Mouse (Mus musculus): ENCODE measurements around the gene Strn4. TPM values are rescaled to one million over a fixed set of nuclear protein-coding genes. Genes with fewer than 3 reads are reported as not detected.

Strn4 gene
- polyA plus RNA-seq, 1 experiment from 2014 or later: 98.4 TPM

- WGBS: 94% methylated on average over 9 of the region's 9 CpGs
- Histone ChIP-seq H3K9me3 (ENCODE audit: low read length) (no peaks in the 10 kb centered on the region), H3K27me3 (ENCODE audit: insufficient read depth, low read length) (no peaks in the 10 kb centered on the region), H3K9ac (replicated peaks; ENCODE audit: low read length) (no peak overlapping the region), H3K4me2 (replicated peaks; ENCODE audit: low read depth, low read length) (no peak overlapping the region), H3K4me1 (ENCODE audit: insufficient read depth, low read length) (peaks cover 15% of the 10 kb centered on the region), H3K4me3 (ENCODE audit: low read length) (no peak overlapping the region), H3K27ac (ENCODE audit: low read length) (no peak overlapping the region), H3K36me3 (ENCODE audit: insufficient read depth, low read length) (peaks cover 17% of the 10 kb centered on the region; the same call in 1 of the 2 replicates)
- ATAC-seq (ENCODE audit: low FRiP score, low TSS enrichment): no peak
These were observed 56.8 kb downstream of the Strn4 start for GRCm38 (mm10) chr7:16872478-16872877.

- no peak overlapping the region for H3K4me3 ChIP-seq (ENCODE audit: low read length)
- WGBS: 94% methylated on average over 4 of the region's 4 CpGs
- no peak for ATAC-seq (ENCODE audit: low FRiP score, low TSS enrichment)
These were observed 57.7 kb downstream of the Strn4 start for GRCm38 (mm10) chr7:16873392-16873791.

GRCm38 (mm10) chr7:16874190-16874589, 58.5 kb downstream of the Strn4 start:
- H3K9ac ChIP-seq (replicated peaks; ENCODE audit: low read length): peak overlapping the region; percentile 19
- no peaks in the 10 kb centered on the region for H3K27me3 ChIP-seq (ENCODE audit: insufficient read depth, low read length)
- ATAC-seq (ENCODE audit: low FRiP score, low TSS enrichment): no peak

More at GRCm38 (mm10) chr7:16873392-16873791, 57.7 kb downstream of the Strn4 start:
- Histone ChIP-seq H3K27me3 (ENCODE audit: insufficient read depth, low read length) (no peaks in the 10 kb centered on the region), H3K4me1 (ENCODE audit: insufficient read depth, low read length) (peaks cover 15% of the 10 kb centered on the region), H3K4me2 (replicated peaks; ENCODE audit: low read depth, low read length) (no peak overlapping the region), H3K9me3 (ENCODE audit: low read length) (no peaks in the 10 kb centered on the region), H3K36me3 (ENCODE audit: insufficient read depth, low read length) (peaks cover 16% of the 10 kb centered on the region; the same call in 1 of the 2 replicates), H3K27ac (ENCODE audit: low read length) (no peak overlapping the region), H3K9ac (replicated peaks; ENCODE audit: low read length) (no peak overlapping the region)

GRCm38 (mm10) chr7:16874756-16875309, 59.1 kb downstream of the Strn4 start:
- no peaks in the 10 kb centered on the region for H3K9me3 ChIP-seq (ENCODE audit: low read length)
- ATAC-seq (ENCODE audit: low FRiP score, low TSS enrichment): peak; percentile 96
- whole genome bisulfite sequencing: under 1% methylated on average over 33 of the region's 33 CpGs
- peak overlapping the region; percentile 91 for H3K4me2 ChIP-seq (replicated peaks; ENCODE audit: low read depth, low read length)
- peak overlapping the region; percentile 78 for H3K4me3 ChIP-seq (ENCODE audit: low read length)
- H3K36me3 ChIP-seq (ENCODE audit: insufficient read depth, low read length): peaks cover 10% of the 10 kb centered on the region; the same call in 1 of the 2 replicates
- peaks cover 15% of the 10 kb centered on the region for H3K4me1 ChIP-seq (ENCODE audit: insufficient read depth, low read length)
- no peaks in the 10 kb centered on the region for H3K27me3 ChIP-seq (ENCODE audit: insufficient read depth, low read length)
- H3K27ac ChIP-seq (ENCODE audit: low read length): peak overlapping the region; percentile 93
- H3K9ac ChIP-seq (replicated peaks; ENCODE audit: low read length): peak overlapping the region; percentile 77

More at GRCm38 (mm10) chr7:16874190-16874589, 58.5 kb downstream of the Strn4 start:
- Histone ChIP-seq H3K9me3 (ENCODE audit: low read length) (no peaks in the 10 kb centered on the region), H3K27ac (ENCODE audit: low read length) (peak overlapping the region; percentile 93), H3K4me1 (ENCODE audit: insufficient read depth, low read length) (peaks cover 15% of the 10 kb centered on the region), H3K4me2 (replicated peaks; ENCODE audit: low read depth, low read length) (peak overlapping the region; percentile 91), H3K36me3 (ENCODE audit: insufficient read depth, low read length) (peaks cover 11% of the 10 kb centered on the region; the same call in 1 of the 2 replicates), H3K4me3 (ENCODE audit: low read length) (peak overlapping the region; percentile 32)
- WGBS: 3% methylated on average over 17 of the region's 17 CpGs

- Histone ChIP-seq H3K4me2 (replicated peaks; ENCODE audit: low read depth, low read length) (peak within 1 kb of the TSS; percentile 91), H3K27me3 (ENCODE audit: insufficient read depth, low read length) (no peaks in the 10 kb centered on the region), H3K27ac (ENCODE audit: low read length) (peak within 1 kb of the TSS; percentile 93), H3K9me3 (ENCODE audit: low read length) (no peaks in the 10 kb centered on the region), H3K4me3 (ENCODE audit: low read length) (peak within 1 kb of the TSS; percentile 78), H3K9ac (replicated peaks; ENCODE audit: low read length) (peak within 1 kb of the TSS; percentile 77), H3K36me3 (ENCODE audit: insufficient read depth, low read length) (peaks cover 8% of the 10 kb centered on the region; the same call in 1 of the 2 replicates), H3K4me1 (ENCODE audit: insufficient read depth, low read length) (peaks cover 17% of the 10 kb centered on the region)
- 0% methylated on average over 1 of the region's 1 CpGs for WGBS
- no peak for ATAC-seq (ENCODE audit: low FRiP score, low TSS enrichment)
These were observed 59.4 kb downstream of the Strn4 start, which contains the start of gene Dact3 for GRCm38 (mm10) chr7:16875310-16875325. Gene Dact3 (plus strand): TSS chr7:16875317.

GRCm38 (mm10) chr7:16875326-16875725, 59.6 kb downstream of the Strn4 start:
- Histone ChIP-seq H3K4me2 (replicated peaks; ENCODE audit: low read depth, low read length) (peak overlapping the region; percentile 91), H3K9ac (replicated peaks; ENCODE audit: low read length) (peak overlapping the region; percentile 77), H3K4me1 (ENCODE audit: insufficient read depth, low read length) (peaks cover 19% of the 10 kb centered on the region), H3K27ac (ENCODE audit: low read length) (peak overlapping the region; percentile 64), H3K27me3 (ENCODE audit: insufficient read depth, low read length) (no peaks in the 10 kb centered on the region), H3K36me3 (ENCODE audit: insufficient read depth, low read length) (0 out of 2 replicates have a peak, but pooled peaks cover 7% of the 10 kb centered on the region), H3K4me3 (ENCODE audit: low read length) (peak overlapping the region; percentile 78), H3K9me3 (ENCODE audit: low read length) (no peaks in the 10 kb centered on the region)
- WGBS: under 1% methylated on average over 33 of the region's 42 CpGs
- no peak for ATAC-seq (ENCODE audit: low FRiP score, low TSS enrichment)

- 6% methylated on average over 11 of the region's 11 CpGs for WGBS
- H3K9me3 ChIP-seq (ENCODE audit: low read length): no peaks in the 10 kb centered on the region
These were observed 60.3 kb downstream of the Strn4 start for GRCm38 (mm10) chr7:16876006-16876405.

GRCm38 (mm10) chr7:16876608-16877007, 60.9 kb downstream of the Strn4 start:
- 2% methylated on average over 12 of the region's 13 CpGs for WGBS

More at GRCm38 (mm10) chr7:16876006-16876405, 60.3 kb downstream of the Strn4 start:
- H3K9ac ChIP-seq (replicated peaks; ENCODE audit: low read length): peak overlapping the region; percentile 77
- no peaks in the 10 kb centered on the region for H3K27me3 ChIP-seq (ENCODE audit: insufficient read depth, low read length)
- H3K36me3 ChIP-seq (ENCODE audit: insufficient read depth, low read length): 0 out of 2 replicates have a peak, but pooled peaks cover 3% of the 10 kb centered on the region
- ATAC-seq (ENCODE audit: low FRiP score, low TSS enrichment): no peak
- peak overlapping the region; percentile 91 for H3K4me2 ChIP-seq (replicated peaks; ENCODE audit: low read depth, low read length)
- H3K4me3 ChIP-seq (ENCODE audit: low read length): peak overlapping the region; percentile 78
- peak overlapping the region; percentile 64 for H3K27ac ChIP-seq (ENCODE audit: low read length)
- H3K4me1 ChIP-seq (ENCODE audit: insufficient read depth, low read length): peaks cover 26% of the 10 kb centered on the region

GRCm38 (mm10) chr7:16877717-16878116, 62.0 kb downstream of the Strn4 start:
- WGBS: 81% methylated on average over 3 of the region's 3 CpGs
- no peak overlapping the region for H3K4me2 ChIP-seq (replicated peaks; ENCODE audit: low read depth, low read length)
- H3K9me3 ChIP-seq (ENCODE audit: low read length): no peaks in the 10 kb centered on the region

More at GRCm38 (mm10) chr7:16876608-16877007, 60.9 kb downstream of the Strn4 start:
- Histone ChIP-seq H3K4me1 (ENCODE audit: insufficient read depth, low read length) (peaks cover 26% of the 10 kb centered on the region), H3K4me3 (ENCODE audit: low read length) (peak overlapping the region; percentile 78), H3K27ac (ENCODE audit: low read length) (peak overlapping the region; percentile 64), H3K9me3 (ENCODE audit: low read length) (no peaks in the 10 kb centered on the region), H3K36me3 (ENCODE audit: insufficient read depth, low read length) (no peaks in the 10 kb centered on the region), H3K9ac (replicated peaks; ENCODE audit: low read length) (peak overlapping the region; percentile 77), H3K27me3 (ENCODE audit: insufficient read depth, low read length) (no peaks in the 10 kb centered on the region), H3K4me2 (replicated peaks; ENCODE audit: low read depth, low read length) (peak overlapping the region; percentile 91)
- no peak; the same call in 1 of the 2 replicates for ATAC-seq (ENCODE audit: low FRiP score, low TSS enrichment)

GRCm38 (mm10) chr7:16879796-16880547, 64.3 kb downstream of the Strn4 start:
- Histone ChIP-seq H3K4me2 (replicated peaks; ENCODE audit: low read depth, low read length) (no peak overlapping the region), H3K4me1 (ENCODE audit: insufficient read depth, low read length) (peaks cover 26% of the 10 kb centered on the region), H3K27ac (ENCODE audit: low read length) (peak overlapping the region; percentile 69), H3K4me3 (ENCODE audit: low read length) (no peak overlapping the region), H3K36me3 (ENCODE audit: insufficient read depth, low read length) (peaks cover 19% of the 10 kb centered on the region), H3K27me3 (ENCODE audit: insufficient read depth, low read length) (peaks cover 9% of the 10 kb centered on the region), H3K9me3 (ENCODE audit: low read length) (peaks cover 4% of the 10 kb centered on the region; the same call in 1 of the 2 replicates), H3K9ac (replicated peaks; ENCODE audit: low read length) (peak overlapping the region; percentile 39; the same call in 1 of the 2 replicates)
- 25% methylated on average over 9 of the region's 9 CpGs for WGBS
- ATAC-seq (ENCODE audit: low FRiP score, low TSS enrichment): no peak

More at GRCm38 (mm10) chr7:16877717-16878116, 62.0 kb downstream of the Strn4 start:
- no peaks in the 10 kb centered on the region for H3K36me3 ChIP-seq (ENCODE audit: insufficient read depth, low read length)
- peaks cover 26% of the 10 kb centered on the region for H3K4me1 ChIP-seq (ENCODE audit: insufficient read depth, low read length)
- H3K27me3 ChIP-seq (ENCODE audit: insufficient read depth, low read length): no peaks in the 10 kb centered on the region
- no peak overlapping the region for H3K9ac ChIP-seq (replicated peaks; ENCODE audit: low read length)
- H3K4me3 ChIP-seq (ENCODE audit: low read length): no peak overlapping the region
- ATAC-seq (ENCODE audit: low FRiP score, low TSS enrichment): no peak
- H3K27ac ChIP-seq (ENCODE audit: low read length): no peak overlapping the region
